Mouse (Mus musculus) spleen, adult 2 months (tissue): Measurements from ENCODE around the gene H2-DMa.

ENCODE experiments used
- CTCF ChIP-seq: fragments of 200-500 bp; IDR thresholded peaks from 2 replicates; pipeline ENCODE4 v1.5.1; 2011; ENCODE audit warnings: mild to moderate bottlenecking, inconsistent platforms; ENCODE audit not compliant: insufficient read depth, insufficient read length, insufficient replicate concordance; ENCODE audit errors: extremely low read depth
- POLR2A ChIP-seq: fragments of 200-500 bp; IDR thresholded peaks from 2 replicates; pipeline ENCODE4 v1.6.1; 2011; ENCODE audit warnings: low read depth, low read length, inconsistent platforms

- TF ChIP-seq CTCF (no peak), POLR2A (no peak)
Measured at GRCm38 (mm10) chr17:34123111-34123510, 3.8 kb downstream of the H2-DMa start.
